Mouse (Mus musculus) olfactory bulb, adult 2 months (tissue): ENCODE results near the gene Slc7a7. TPM values are rescaled to one million over a fixed set of nuclear protein-coding genes. Genes with fewer than 3 reads are reported as not detected.

Source experiments
- H3K27ac ChIP-seq: fragments of 200-500 bp; 2 replicates; pipeline ENCODE4 v1.5.1; 2012; ENCODE audit warnings: low read depth, low read length; ENCODE audit not compliant: insufficient read depth
- H3K4me1 ChIP-seq: fragments of 200-500 bp; 2 replicates; pipeline ENCODE4 v1.6.1; 2012; ENCODE audit warnings: low read length; ENCODE audit not compliant: control insufficient read depth, insufficient read depth
- H3K4me3 ChIP-seq: fragments of 200-500 bp; 2 replicates; pipeline ENCODE4 v1.5.1; 2012; ENCODE audit warnings: mild to moderate bottlenecking, low read depth, low read length, moderate library complexity; ENCODE audit not compliant: insufficient read depth
- CTCF ChIP-seq: fragments of 200-500 bp; IDR thresholded peaks from 2 replicates; pipeline ENCODE4 v1.5.1; 2012; ENCODE audit warnings: low read depth, mild to moderate bottlenecking, low read length, moderate library complexity; ENCODE audit not compliant: insufficient read depth
- POLR2A ChIP-seq: fragments of 200-500 bp; IDR thresholded peaks from 2 replicates; pipeline ENCODE4 v1.6.1; 2012; ENCODE audit warnings: mild to moderate bottlenecking, low read depth, low read length, moderate library complexity; ENCODE audit not compliant: insufficient read depth
- whole genome bisulfite sequencing: fragments of 180-500 bp; shearing (Covaris S2); methylation state at CpG from one replicate; pipeline ENCODE4 v1.1.7; 2018; 5-methylcytosine and 5-hydroxymethylcytosine counted together
- polyA plus RNA-seq: library from polyadenylated mRNA; stranded (reverse); fragments of >200 nt; gene quantifications from 2 replicates; pipeline ENCODE4 v1.2.4, GENCODE M21; 2012; ENCODE audit warnings: low replicate concordance; ENCODE audit not compliant: missing spikeins, insufficient read depth, insufficient read length

Slc7a7 gene
- polyA plus RNA-seq, 1 experiment: not detected

DNA sequence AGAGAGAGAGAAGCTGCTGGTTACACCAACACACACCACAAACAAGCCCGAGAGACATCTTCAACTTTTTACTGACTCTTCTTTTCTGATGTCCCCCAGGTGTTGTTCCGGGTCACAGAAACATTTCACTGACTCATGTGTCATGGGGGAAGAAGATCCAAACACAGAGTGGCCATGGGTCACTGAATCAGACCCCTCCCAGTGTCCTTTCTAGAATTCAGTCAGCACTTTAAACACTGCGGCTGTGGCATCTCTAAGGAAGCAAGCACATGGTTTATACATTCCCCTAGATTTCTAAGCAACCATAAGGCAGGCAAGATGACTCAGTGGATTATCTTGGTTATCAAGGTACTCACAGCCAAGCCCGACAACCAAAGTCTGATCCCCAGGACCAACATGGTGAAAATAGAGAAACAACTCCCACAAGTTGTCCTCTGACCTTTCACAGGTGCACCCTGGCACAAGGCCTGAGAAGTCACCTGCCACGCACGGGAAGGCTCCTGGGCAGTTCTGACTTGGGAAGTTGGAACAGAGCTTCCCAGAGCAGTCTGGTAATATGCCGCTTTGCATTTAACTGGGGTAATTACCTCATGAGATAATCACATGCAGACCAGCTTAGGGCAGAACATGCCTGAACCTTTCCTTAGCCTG is 31.5 kb downstream of the Slc7a7 start:
- TF ChIP-seq CTCF: no peak
- TF ChIP-seq POLR2A: no peak
- 91% methylated on average over 7 of the region's 7 CpGs for WGBS
- H3K27ac ChIP-seq: no peak overlapping the region
- H3K4me3 ChIP-seq: no peak overlapping the region
- no peaks in the 10 kb centered on the region for H3K4me1 ChIP-seq

DNA sequence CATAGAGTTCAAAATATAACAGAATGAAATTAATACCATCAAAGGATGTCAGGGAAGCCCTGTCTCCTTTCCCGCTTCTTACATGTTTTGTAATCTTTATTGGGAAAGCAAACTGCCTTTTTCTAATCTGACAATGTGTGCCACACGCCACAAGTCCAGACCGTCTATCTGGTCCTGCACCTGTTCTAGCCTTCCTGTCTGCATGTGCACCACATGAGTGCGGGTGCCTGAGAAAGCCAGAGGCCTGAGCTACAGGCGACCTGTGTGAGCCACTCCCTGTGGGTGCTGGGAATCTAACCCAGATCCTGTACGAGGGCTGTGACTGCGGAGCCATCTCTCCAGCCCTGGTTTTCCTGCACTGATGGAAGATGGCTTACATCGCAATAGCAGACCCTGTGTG is 33.2 kb downstream of the Slc7a7 start:
- no peak overlapping the region for H3K4me3 ChIP-seq
- no peak overlapping the region for H3K27ac ChIP-seq
- WGBS: 96% methylated on average over 8 of the region's 8 CpGs
- TF ChIP-seq POLR2A (no peak), CTCF (no peak)
- H3K4me1 ChIP-seq: no peaks in the 10 kb centered on the region

DNA sequence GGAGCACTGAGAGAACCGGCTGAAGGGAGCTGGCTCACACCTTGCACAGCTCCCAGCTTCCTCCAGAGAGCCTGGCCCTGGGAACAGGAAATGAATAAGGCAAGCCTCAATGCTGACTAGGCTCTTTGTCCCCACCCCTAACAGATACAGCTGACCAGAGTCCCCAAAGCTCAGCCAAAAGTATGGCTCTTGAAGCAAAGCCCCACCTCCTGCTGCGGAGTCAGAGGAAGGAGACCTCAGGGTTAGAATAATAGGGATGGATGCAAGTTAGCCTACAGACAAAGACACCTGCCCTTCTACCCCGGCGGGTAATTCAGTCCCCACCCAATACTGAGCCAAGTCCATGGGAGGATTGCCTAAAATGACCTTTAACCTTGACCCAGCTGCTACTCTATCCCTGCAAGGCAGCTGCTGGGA is 34.2 kb downstream of the Slc7a7 start:
- Histone ChIP-seq H3K4me1 (no peaks in the 10 kb centered on the region), H3K27ac (no peak overlapping the region), H3K4me3 (no peak overlapping the region)
- TF ChIP-seq POLR2A (no peak), CTCF (no peak)
- WGBS: 36% methylated on average over 4 of the region's 4 CpGs

DNA sequence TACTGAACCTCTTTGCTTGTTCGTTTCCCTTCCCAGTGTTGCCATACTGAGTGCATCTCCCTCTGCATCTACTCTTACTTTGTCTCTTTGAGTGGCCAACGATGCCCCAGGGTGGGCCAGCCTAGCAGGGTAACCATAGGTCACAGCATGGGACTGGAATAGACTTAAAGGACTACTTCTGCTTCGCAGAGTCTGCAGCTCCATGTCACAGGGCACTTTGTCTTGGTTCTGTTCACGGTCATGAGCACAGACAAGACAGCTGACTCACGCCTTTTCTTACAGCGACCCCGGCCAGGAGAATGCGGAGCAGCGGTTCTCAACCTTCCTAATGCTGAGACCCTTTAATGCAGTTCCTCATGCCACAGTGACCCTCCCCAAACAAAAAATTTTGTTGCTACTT is 34.9 kb downstream of the Slc7a7 start:
- TF ChIP-seq CTCF (no peak), POLR2A (no peak)
- no peaks in the 10 kb centered on the region for H3K4me1 ChIP-seq
- H3K4me3 ChIP-seq: no peak overlapping the region
- H3K27ac ChIP-seq: no peak overlapping the region
- WGBS: 60% methylated on average over 9 of the region's 9 CpGs

DNA sequence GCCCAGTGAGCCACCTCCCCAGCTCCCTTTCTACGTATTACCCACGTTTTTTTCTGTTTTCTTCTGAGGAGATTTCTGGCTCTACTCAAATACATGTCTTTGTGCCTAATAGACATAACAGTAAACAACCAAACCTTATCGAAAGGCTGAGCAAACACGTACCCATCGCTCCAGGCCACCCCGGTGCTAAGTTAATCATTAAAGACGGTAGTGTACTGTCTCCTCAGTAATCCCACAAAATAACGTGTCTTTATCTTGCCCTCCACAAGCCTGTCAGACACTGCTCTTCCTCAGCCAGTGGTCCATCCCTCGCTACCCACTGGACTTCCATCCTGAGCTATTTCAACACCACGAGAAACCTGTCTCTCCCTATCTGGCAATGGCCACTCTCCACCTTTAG is 35.8 kb downstream of the Slc7a7 start:
- TF ChIP-seq CTCF (no peak), POLR2A (no peak)
- 82% methylated on average over 10 of the region's 10 CpGs for WGBS

DNA sequence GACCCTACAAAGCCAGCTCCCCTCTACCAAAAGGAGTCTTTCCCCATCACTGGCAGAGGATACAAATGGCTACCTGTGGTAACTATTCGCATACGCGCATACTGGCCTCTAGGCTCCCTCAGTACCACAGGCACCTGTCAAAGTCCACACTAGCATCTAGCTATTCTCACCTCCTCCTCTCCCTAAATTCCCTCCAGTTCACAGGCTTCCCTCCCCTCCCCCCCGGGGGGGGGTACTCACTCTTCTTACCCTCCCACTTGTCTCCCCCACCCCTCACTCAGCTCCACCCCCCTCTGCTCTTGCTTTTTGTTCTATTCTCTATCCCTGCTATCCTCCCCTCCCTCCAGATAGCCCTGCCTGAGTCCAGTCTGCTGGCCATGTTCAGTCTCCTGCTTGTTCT is 37.0 kb downstream of the Slc7a7 start:
- TF ChIP-seq POLR2A: no peak
- TF ChIP-seq CTCF: no peak
- Histone ChIP-seq H3K27ac (no peak overlapping the region), H3K4me3 (no peak overlapping the region), H3K4me1 (no peaks in the 10 kb centered on the region)
- WGBS: 79% methylated on average over 4 of the region's 4 CpGs

More for the DNA sequence above, 35.8 kb downstream of the Slc7a7 start:
- H3K4me1 ChIP-seq: no peaks in the 10 kb centered on the region
- no peak overlapping the region for H3K4me3 ChIP-seq
- no peak overlapping the region for H3K27ac ChIP-seq

DNA sequence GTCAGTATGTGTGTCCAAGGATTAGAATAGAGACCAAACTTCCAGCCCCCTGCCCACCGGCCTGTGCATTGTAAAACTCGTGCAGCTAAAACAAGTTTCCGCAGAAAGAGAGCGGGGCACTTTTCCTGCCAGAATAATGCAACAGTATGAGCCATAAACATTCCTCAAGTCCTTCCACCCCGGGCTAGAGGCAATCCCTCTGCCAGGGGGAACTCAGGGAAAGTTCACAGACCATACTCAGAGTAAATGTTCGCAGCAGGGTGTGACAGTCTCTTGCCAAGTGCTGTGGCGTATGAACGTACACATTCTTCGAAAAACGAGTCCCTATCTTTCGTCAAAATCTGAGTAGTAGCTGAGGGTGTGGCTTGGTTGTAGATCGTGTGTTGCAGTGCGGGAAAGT is 38.0 kb downstream of the Slc7a7 start:
- 82% methylated on average over 13 of the region's 13 CpGs for WGBS
- no peaks in the 10 kb centered on the region for H3K4me1 ChIP-seq
- TF ChIP-seq CTCF (no peak), POLR2A (no peak)
- H3K27ac ChIP-seq: no peak overlapping the region
- H3K4me3 ChIP-seq: no peak overlapping the region

DNA sequence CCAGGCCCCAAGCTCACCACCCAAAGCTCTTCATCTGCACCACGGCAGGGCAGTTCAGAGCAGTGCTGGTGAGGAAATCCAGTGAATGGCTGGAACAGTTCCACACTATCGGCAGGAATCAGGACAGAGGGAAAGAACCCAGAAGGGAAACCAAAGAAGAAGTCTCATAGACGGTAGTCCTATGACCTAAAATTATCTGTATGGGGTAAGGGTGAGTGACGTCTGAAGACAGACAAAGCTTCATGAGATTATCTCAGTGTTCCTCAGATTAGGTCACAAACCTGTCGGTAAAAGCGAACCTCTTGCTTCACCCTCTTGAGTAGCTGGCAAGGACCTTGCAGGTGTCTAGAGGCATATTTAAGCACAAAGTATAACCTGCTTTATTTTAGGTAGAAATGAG is 40.4 kb downstream of the Slc7a7 start:
- no peak overlapping the region for H3K27ac ChIP-seq
- TF ChIP-seq CTCF (no peak), POLR2A (no peak)
- WGBS: 78% methylated on average over 6 of the region's 6 CpGs
- H3K4me1 ChIP-seq: no peaks in the 10 kb centered on the region
- no peak overlapping the region for H3K4me3 ChIP-seq

DNA sequence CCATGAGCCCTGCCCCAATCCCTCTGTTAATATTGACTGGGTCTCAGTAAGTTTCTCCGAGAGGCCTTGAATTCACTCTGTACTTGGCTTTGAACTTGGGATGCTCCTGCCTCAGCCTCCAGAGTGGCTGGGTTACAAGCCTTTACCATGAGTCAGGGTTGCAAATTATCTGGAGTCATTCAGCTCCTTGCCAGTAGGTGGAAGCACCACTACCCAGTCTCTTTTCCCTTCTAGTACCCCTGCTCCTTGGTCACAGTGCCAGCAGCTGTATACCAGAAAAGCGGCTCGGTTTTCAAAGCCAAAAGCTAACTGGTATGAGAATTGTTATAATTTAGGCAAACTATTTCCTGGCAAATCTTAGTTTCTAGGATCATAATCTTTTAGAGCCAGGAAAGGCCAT is 41.7 kb downstream of the Slc7a7 start:
- Histone ChIP-seq H3K27ac (no peak overlapping the region), H3K4me3 (no peak overlapping the region), H3K4me1 (no peaks in the 10 kb centered on the region)
- WGBS: 67% methylated on average over 3 of the region's 3 CpGs
- TF ChIP-seq CTCF: no peak
- TF ChIP-seq POLR2A: no peak

DNA sequence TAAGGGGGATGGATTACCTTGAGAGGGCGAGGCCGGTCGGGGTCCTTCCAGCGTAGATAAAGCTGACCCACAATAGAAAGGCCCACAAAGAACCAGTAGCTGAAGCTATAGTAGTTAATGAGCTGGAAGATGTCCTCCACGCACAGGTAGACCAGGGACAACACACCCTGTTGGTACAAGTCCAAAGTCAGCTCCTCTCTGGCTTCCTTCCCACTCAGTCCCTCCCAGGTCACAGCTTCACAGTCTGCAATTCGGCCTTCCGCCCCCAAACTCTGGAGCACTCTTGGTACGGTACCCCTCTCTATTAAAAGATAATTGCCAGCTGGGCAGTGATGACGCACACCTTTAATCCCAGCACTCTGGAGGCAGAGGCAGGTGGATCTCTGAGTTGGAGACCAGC is 44.7 kb downstream of the Slc7a7 start:
- WGBS: 87% methylated on average over 9 of the region's 9 CpGs
- Histone ChIP-seq H3K4me1 (no peaks in the 10 kb centered on the region), H3K4me3 (no peak overlapping the region), H3K27ac (no peak overlapping the region)
- TF ChIP-seq CTCF: no peak
- TF ChIP-seq POLR2A: no peak
